Mouse (Mus musculus) c-Kit-positive CD71-positive TER-119-negative erythroid progenitor cells, embryonic 14.5 days (primary cell): Measurements from ENCODE around the gene E2f4.
"Not testable (repeated sequence)": the region's sequence is repeated elsewhere in the genome, so short reads cannot be mapped to it uniquely, and the experiment has no call there.

Experiments used
- DNase-seq: peaks from one replicate; pipeline ENCODE4 v3.0.0-alpha.2; 2013; ENCODE audit warnings: low read depth

Gene E2f4

DNA sequence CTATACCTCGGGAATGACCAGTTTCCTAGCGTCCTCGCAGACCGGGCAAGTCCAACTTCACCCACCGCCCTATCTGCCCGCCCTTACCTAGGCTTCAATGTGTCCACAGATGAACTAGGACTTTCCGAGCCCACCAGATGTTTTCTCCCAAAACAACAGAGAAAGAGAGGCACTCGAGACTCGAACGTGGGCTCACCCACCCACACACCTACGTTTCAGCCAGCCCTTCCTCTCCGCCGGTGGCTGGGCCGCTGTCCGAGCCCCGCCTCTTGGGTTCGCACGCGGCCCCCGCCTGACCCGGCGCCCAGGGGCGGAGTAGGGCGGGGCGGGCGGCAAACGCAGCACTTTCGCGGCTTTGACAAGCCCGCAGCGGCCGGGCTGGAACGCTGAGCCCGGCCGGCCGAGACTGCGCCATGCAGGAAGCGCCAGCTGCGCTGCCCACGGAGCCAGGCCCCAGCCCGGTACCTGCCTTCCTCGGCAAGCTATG lies 28.0 kb upstream of the E2f4 start, which contains the start of gene Hsf4:
Gene Hsf4 (plus strand): TSS at position 341 of the 487 bp plus-strand sequence.
- DNase-seq: no peak

DNA sequence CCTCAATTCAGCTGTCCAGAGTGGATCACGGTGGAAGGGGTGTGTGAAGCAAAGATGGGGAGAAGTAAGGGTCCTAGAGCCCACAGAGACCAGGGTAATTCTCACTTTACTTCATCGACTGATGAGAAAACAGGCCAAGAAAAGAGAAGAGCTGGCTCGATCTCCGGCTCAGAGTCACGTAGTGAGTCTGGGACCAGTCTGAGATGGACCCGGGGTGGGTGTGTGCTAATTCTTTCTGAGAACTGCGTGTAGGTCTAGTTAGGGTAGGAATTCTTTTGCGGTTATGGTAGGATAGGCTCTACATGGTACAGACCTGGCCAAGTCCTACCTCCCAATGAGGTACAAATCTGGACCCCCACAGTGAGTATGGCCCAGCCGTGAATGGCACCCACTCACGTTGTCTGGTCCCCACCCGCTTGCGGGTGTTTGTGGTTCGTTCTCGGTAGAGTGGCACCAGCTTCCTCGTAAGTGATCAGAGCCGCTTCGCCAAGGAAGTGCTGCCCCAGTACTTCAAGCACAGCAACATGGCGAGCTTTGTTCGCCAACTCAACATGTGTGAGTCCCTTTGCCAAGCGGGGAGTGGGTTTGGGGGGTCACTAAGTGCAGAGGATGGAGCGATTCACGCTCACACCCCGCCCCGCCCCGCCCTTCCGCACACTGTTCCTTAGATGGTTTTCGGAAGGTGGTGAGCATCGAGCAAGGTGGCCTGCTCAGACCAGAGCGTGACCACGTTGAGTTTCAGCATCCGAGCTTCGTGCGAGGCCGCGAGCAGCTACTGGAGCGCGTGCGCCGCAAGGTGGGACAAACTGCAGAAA lies 27.2 kb upstream of the E2f4 start:
- no peak for DNase-seq

DNA sequence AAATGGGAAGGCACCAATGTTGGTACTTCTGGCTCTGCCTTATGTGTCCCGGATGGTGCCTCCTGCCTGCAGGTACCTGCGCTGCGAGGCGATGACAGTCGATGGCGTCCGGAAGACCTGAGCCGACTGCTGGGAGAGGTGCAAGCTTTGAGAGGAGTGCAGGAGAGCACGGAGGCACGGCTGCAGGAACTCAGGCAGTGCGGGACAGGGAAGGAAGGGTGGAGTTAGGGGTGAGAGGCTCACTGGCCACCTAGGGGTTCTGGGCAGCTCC lies 26.6 kb upstream of the E2f4 start:
- DNase-seq: no peak

DNA sequence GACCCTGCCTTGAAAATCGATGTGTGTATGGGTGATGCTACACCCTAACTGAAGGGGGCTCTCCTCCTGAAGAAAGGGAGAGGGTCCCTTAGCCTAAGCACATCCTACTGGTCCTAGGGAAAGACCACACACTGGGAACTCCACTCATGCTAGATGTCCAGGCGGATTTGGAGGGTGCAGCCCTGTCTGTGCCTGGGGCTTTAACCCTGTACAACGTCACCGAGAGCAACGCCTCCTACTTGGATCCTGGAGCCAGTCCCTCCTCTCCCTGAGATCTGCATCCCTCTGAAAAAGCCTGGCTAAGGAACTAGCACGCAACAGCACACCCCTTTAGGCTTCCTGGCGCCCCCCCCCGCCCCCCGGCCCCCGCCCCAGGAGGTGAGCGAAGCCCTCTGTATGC lies 22.1 kb upstream of the E2f4 start:
- DNase-seq: no peak

DNA sequence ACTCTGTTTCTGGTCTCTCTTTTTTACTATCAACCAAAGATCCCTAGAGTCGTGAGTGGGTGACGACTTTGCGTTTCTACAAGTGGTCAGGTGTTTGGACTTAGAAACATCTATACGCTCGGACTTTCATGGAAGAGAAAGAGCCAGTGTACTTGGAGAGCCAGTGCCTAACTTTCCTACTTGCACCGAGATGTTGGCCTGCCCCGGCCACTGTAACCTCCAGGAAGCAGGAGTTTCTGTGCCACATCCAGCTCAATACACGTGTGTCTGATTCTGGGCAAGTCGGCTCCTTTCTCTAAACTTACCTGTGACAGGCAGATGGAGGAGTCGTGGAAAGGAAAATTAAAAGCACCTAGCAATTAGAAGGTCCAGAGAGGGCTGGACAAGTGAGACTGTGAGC lies 21.6 kb upstream of the E2f4 start, which contains the start of gene Nol3:
Gene Nol3 (plus strand): TSS at position 301 of the 400 bp plus-strand sequence.
- DNase-seq: no peak

DNA sequence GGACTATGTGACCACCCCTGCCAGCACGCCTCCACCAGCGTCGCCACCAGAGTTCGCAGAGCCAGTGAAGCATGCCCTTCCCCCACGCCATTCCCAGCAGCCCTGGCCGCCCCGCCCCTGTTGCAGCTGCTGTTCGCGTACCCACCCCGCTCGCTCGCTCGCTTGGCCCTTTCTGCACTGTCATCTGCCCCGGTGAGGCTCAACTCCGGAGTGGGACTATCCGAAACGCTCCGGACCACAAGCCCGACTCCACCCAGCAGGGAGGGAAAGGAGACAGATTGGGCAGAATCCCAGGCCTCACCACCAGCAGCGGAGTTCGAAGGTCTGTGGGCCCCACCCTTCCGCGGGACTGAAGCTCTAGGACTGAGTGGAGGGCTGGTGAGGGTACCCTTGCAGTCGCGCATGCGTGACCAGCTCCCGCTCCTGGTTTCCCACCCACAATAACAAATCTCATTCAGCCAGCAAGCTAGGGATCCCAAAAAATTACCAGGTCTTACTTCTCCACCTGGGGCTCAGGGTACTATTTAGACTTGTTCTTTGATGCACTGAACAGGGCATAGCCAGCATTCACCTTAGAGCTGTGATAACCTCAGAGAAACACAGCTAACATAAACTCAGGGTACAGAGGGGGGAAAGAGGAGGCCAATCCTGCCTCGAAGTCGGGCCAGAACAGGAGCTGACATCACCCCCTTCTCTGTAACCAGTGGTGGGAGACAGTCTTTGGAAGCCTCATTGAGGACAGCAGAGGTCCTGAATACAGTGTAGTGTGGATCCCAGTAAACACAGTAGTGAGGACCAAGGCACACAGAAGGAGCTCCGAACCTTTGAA lies 21.0 kb upstream of the E2f4 start:
- no peak for DNase-seq

DNA sequence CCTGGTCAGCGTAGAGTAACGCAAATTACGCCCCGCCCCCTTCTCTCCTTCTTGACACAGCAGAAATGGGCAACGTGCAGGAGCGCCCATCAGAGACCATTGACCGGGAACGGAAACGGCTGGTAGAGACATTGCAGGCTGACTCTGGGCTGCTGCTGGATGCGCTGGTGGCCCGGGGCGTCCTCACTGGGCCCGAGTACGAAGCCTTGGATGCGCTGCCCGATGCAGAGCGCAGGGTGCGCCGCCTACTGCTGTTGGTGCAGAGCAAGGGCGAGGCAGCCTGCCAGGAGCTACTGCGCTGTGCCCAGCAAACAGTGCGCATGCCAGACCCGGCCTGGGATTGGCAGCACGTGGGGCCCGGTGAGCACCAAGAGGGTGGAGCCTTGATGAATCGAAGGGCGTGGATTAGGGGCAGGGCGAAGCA lies 18.5 kb upstream of the E2f4 start:
- DNase-seq: no peak

DNA sequence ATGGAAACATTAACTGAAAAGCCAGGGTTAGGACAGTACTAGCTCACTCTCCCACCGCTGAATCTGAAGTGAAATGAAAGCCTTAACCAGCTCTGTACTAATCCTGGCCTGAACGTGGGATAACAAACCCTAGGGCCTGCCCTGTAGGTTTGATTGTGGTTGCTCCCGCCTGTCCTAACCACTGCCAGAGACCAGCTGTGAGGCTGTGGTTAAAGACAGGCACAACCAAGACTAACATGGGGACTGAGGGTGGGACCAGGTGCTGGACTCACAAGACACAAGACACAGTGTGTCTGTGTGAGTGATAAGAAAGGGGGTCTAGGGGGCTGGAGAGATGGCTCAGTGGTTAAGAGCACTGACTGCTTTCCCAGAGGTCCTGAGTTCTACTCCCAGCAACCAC lies 16.9 kb upstream of the E2f4 start:
- DNase-seq: no peak

DNA sequence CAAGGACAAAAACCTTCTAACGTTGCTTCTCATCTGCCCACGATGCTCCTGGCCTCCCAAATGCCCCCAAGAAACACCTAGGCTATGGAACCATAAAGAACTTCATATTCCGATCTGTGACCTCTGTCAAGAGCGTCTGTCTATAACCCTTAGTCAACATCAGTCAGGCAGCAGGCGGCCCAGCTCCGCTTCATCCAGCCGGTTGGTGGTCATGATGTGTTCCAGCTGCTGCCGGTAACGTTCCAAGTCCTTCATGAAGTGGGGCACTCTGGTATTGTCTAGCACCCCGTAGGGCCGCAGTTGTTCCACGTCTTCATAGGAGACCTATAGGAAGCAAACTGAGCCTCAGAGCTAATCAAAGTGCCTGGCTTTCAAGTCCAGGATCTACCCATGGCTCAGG lies 15.6 kb upstream of the E2f4 start:
- no peak for DNase-seq

DNA sequence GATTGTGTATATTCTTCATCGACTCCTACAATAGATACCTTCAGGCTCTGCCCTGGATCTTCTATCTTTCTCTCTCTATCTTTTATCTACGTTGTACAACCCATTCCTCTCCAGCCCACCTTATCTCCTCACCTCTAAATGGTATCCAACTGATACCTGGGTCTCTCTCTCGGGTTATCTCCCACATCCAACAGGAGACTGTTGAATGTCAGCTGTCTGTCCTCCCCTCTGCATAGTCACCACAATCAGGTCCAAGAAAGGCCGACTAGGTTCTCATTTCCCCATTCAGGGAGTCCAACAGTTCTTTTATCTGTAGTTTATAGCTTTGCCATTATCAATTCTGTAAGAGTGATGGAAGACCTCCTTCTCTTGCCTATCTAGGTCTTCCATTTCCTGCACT lies 15.2 kb upstream of the E2f4 start:
- DNase-seq: no peak

DNA sequence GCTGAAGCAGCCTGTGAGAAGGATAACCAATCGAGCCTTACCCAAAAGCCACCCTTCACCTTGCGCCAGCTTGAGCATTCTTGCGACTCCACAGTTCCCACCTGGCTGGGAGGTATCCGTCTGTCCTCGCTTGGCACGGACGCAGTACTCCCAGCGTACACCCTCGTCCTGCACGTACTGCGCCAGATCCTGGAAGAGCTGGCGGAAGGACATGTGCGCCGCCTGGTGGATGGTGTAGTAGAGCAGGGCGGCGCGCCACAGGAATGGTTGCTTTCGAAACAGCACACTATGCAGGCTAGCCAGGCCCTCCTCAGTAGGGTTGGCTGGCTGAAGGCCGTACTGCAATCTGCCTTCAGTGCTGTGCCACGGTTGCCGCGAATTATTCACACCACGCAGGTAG lies 14.4 kb upstream of the E2f4 start:
- peak; percentile 58 for DNase-seq

DNA sequence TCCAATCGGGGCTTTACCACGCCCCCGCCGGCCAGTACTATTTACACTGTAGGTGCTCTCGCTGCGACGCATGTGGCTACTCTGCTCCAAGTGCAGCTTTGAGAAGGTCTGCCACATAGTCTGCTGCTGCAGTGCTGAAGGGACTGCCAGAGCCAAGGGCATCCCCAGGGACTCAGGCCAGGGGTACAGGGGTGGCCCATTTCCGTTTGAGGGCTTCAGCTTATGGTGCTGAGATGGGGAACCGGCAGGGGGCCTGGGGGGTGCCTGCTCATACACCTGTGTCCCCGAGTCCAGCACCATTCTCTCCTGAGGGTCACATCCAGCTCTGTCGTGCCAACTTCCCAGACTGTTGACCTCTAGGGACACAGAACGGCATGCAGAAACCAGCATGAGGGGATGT lies 11.9 kb upstream of the E2f4 start:
- no peak for DNase-seq

DNA sequence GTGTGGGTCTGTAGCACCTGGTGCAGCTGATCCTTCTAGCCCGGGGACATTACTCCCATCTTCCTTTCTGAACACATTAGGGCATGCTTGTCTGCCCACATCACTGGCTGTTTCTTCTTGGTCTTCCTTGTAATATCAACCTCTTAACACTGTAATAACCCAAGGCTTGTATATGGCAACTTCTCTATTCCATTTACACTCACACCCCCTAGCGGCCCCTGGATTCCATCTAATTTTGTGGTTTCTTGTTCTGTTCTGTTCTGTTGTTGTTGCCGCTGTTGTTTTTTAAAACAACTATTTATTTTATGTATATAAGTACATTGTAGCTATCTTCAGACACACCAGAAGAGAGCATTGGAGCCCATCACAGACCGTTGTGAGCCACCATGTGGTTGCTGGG lies 10.6 kb upstream of the E2f4 start:
- DNase-seq: no peak

DNA sequence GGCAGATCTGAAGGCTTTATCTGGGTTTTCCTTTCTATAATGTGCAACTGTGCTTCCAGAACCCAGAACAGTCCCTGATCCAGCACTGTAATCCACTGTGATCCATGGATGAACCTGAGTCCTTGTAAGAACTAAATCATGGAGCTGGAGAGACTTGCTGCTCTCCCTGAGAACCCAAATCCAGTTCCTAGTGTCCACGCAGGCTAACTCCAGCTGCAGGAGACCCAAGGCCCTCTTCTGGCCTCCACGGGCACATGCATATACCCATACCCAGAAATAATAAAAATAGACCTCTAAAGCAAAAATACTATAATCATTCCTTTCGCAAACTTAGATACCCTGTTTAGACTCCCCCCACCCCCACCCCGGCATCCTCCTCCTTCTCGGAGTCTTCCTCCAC lies 9.2 kb upstream of the E2f4 start:
- no peak for DNase-seq

DNA sequence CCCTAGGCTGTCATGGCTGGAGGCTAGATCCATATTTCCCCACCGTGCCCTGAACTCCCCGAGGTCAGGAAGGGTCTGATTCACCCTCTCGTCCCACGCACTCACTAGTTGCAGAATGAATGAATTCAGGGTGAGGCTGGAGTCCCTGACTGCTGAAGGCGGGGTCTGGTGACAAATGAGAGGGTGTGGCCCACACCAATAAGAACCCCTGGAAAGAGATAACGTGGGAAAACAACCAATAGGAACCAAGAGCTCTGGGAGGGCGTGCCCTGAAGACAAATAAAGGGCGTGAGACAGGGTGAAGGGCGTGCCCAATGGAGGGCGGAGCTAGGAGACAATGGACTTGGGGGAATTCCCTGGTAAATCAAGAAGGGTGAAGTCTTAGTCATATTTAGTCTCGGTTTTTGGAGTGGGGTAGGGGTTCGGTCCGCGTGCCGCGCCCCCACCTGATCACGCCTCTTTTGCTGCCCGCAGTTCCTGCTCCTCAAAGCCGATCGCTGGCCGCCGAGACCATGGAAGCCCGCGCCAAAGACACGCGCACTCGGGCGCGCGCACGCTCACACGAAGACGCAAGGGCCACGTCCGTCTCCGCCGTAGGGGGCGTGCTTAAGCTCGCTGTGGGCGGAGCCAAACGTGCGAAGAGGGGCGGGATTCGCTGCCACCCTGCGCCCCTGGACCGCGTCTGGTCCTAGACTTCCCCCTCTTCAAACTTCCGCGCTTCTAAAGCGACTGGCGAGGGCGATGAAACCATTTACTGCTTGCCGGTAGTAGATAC lies 8.3 kb upstream of the E2f4 start:
- peak; percentile 97 for DNase-seq

DNA sequence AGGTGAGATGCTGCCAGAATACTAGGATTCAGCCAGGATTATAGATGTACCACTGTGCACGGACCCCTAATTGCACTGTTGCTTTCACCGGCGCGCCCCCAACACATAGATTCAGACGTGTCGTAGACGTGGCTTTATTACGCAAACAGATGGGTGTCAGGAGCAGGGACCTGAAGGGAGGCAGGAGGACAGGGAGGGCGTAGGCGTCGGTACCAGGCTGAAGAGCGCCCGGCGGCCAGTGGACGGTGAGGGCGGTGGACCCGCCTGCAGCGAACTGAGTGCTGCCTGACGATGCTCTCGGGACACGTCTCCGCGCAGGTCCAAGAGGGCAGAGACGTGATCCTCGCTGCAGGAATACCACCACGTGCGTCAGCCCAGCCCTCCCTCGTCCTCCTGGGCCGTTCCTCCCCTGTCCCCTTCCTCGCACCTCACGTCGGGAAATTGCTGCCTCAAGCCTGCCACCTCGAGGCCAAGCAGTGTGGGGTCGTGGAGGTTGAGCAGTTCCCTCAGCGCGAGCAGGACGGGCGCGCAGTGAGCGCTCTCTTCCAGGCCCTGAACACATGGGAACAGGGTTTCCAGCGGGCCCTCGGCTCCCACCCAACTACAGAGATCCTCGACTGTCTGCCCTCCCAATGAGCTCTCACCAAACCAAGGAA lies 7.5 kb upstream of the E2f4 start, which contains the start of gene 4931428F04Rik:
Gene 4931428F04Rik (minus strand): TSS at position 60 of the 656 bp plus-strand sequence.
- no peak for DNase-seq

DNA sequence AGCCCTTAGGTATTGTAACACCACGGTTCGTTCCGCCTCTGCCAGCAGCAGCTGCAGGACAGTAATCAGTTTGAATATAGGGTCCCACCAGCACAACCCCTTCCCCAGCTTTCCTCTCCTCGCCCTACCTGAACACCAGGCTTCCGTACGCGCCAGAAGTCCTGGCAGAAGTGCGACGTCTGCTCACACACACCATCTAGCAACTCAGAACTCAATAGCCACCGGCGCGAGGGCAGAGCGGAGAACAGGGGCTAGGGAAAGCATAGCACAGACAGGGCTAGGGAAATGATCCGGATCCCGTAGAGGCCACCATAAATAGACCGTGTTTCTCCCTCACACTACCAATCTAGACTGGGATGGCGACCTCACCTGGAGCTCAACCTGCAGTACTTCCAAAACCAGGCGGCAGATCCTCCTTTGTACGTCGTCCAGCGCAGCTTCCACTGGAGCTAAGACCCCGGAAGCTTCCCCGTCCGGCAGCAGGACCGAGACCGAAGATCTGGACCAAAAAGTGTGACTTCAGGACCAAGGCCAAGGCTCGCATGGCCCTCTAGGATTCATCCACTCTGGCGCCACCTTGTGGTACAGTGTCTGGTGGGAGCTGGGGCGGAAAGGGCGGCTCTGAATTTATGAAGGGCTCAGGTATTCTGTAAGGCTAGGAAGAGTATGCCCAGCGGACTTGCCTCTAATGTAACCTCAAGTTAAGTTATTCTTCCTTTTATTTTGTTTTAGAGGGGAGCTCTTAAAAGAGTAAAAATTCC lies 6.7 kb upstream of the E2f4 start:
- DNase-seq: peak; percentile 95

DNA sequence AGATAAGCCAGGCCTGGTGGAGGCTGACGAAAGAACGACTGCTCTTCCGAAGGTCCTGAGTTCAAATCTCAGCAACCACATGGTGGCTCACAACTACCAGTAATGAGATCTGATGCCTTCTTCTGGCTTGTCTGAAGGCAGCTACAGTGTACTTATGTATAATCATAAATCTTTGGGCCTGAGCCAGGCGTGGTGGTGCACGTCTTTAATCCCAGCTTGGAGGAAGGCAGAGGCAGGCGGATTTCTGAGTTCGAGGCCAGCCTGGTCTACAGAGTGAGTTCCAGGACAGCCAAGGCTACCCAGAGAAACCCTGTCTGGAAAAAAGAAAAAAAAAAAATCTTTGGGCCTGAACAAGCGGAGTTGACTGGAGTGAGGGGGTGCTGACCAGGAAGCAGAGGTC lies 6.1 kb upstream of the E2f4 start:
- DNase-seq: not testable (repeated sequence)

DNA sequence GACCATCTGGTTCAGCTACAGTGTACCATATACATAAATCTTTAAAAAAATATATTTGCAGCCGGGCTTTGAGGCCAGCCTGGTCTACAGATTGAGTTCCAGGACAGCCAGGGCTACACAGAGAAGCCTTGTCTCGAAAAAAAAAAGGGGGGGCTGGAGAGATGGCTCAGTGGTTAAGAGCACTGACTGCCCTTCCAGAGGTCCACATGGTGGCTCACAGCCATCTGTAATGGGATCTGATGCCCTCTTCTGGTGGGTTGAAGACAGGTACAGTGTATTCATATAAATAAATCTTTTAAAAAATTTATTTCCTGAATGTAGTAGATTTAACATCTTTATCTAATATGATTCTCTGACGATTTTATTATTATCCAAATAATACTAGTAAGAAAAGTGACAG lies 5.7 kb upstream of the E2f4 start:
- DNase-seq: not testable (repeated sequence)

DNA sequence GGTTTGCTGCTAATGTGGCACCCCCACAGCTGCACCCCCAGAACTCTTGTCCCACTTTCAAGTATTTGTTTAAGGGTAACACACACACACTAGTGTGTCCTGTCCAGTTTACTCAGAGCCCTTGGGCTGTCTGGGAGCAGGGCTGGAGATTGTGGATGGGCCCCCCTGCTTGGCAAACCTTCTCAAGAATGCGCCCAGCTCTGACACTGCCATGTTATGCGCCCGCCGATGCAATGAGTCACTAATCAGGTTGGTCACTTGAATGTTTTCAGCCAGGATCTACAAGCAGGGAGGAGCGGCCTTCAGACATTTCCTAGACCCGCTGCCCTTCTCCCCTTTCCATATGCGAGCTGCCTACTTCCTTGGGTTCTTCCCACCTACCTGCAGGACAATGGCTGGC lies 5.0 kb upstream of the E2f4 start:
- no peak for DNase-seq

DNA sequence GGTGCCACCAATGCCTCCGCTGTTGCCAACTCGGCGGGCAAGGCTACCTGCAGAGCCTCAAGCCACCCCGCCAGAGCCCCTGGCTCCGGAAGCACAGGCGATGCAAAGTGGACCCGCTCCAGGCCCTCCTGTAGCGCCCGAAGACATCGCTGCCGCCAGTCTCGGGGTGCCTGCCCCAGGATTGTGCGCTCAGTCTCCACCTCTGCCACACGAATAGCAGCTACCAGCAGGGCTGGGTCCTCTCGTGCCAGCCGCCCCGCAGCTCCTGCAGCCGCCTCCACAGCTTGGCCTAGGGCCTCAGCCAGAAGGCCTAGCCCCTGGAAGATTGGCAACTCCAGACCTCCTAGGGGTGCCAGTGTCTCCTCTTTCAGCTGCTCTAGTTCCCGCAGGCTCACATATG lies 4.1 kb upstream of the E2f4 start:
- no peak for DNase-seq
